Mouse (Mus musculus): Measurements from ENCODE around the gene Fam104a. TPM values are rescaled to one million over a fixed set of nuclear protein-coding genes. Genes with fewer than 3 reads are reported as not detected.

Fam104a gene
- polyA plus RNA-seq, 1 experiment from 2014 or later: 42.3 TPM

DNA sequence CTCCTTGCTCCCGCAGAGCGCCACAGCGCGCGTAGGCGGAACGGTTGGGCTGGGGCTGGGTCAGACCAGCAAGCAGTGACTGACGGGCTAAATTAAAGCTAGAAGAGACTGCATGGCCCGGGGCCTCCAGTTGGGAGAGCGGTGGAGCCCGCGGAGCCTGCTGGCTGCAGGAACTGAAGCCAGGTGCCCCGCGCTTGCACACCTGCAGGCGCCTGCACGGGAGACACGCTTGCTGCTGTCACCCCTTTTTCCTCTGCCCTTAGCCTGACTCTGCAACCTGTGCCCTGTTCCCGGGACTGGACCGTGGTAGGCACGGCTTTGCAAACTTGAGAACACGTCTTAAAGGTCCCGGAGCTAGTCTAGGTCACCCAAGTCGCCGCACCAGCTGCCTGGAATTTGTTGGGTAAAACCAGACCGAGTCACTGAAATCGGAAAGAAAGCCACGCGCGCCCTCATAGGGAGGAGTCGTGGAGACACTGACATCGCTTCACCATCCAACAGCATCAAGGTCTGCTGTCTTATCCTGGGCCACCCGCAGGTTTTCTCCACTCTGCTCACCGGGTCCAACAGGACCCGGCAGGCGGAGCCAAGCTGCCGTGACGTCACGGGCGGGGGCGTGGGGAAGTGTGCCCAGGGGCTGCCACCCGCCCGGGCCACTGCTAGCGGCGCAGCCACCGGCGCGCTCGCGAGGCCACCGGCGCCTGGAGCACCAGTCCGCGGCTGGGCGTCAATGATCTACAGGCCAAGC is 65.1 kb downstream of the Fam104a start, which contains the start of gene Sstr2:
Gene Sstr2, plus strand, starts transcription at position 671 of the 748 bp plus-strand sequence.
- Histone ChIP-seq H3K9me3 (ENCODE audit: control insufficient read depth, low read length) (no peaks in the 10 kb centered on the region), H3K4me2 (replicated peaks) (peak within 1 kb of the TSS; percentile 77), H3K27ac (peak within 1 kb of the TSS; percentile 21), H3K4me3 (replicated peaks; ENCODE audit: low read length) (peak within 1 kb of the TSS; percentile 52), H3K27me3 (ENCODE audit: control insufficient read depth, insufficient read depth, low read length) (peaks cover 4% of the 10 kb centered on the region; the same call in 1 of the 2 replicates), H3K36me3 (replicated peaks; ENCODE audit: control insufficient read depth, insufficient read depth) (no peaks in the 10 kb centered on the region), H3K9ac (peak within 1 kb of the TSS; percentile 69), H3K4me1 (replicated peaks; ENCODE audit: control insufficient read depth, insufficient read depth, low read length) (peaks cover 25% of the 10 kb centered on the region; the same call in 1 of the 2 replicates)
- DNase-seq (ENCODE audit: low spot score): peak; percentile 82
- WGBS: under 1% methylated on average over 52 of the region's 54 CpGs
- ATAC-seq (ENCODE audit: low FRiP score): peak; percentile 82

DNA sequence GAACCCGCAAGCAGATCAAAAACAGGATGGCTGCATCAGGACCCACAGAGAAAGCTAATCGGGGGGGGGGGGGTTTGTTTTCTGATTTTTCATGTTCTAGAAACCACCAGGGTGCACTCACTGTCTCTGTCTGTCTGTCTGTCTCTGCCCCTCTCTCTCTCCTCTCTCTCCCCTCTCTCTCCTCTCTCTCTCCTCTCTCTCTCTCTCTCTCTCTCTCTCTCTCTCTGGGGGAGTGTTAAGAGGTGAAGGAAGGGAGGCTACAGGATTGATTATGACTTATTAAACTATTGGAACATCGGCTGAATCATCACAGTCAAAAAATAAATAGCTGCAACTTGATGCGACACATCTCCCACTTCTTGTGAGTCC is 65.7 kb downstream of the Fam104a start:
- Histone ChIP-seq H3K9me3 (ENCODE audit: control insufficient read depth, low read length) (no peaks in the 10 kb centered on the region), H3K36me3 (replicated peaks; ENCODE audit: control insufficient read depth, insufficient read depth) (no peaks in the 10 kb centered on the region), H3K4me1 (replicated peaks; ENCODE audit: control insufficient read depth, insufficient read depth, low read length) (peaks cover 25% of the 10 kb centered on the region; the same call in 1 of the 2 replicates), H3K27me3 (ENCODE audit: control insufficient read depth, insufficient read depth, low read length) (peaks cover 4% of the 10 kb centered on the region; the same call in 1 of the 2 replicates), H3K27ac (no peak overlapping the region), H3K4me2 (replicated peaks) (peak overlapping the region; percentile 77), H3K4me3 (replicated peaks; ENCODE audit: low read length) (peak overlapping the region; percentile 52), H3K9ac (peak overlapping the region; percentile 69; the same call in 1 of the 2 replicates)
- WGBS: 25% methylated on average over 4 of the region's 4 CpGs
- no peak for ATAC-seq (ENCODE audit: low FRiP score)
- no peak for DNase-seq (ENCODE audit: low spot score)

DNA sequence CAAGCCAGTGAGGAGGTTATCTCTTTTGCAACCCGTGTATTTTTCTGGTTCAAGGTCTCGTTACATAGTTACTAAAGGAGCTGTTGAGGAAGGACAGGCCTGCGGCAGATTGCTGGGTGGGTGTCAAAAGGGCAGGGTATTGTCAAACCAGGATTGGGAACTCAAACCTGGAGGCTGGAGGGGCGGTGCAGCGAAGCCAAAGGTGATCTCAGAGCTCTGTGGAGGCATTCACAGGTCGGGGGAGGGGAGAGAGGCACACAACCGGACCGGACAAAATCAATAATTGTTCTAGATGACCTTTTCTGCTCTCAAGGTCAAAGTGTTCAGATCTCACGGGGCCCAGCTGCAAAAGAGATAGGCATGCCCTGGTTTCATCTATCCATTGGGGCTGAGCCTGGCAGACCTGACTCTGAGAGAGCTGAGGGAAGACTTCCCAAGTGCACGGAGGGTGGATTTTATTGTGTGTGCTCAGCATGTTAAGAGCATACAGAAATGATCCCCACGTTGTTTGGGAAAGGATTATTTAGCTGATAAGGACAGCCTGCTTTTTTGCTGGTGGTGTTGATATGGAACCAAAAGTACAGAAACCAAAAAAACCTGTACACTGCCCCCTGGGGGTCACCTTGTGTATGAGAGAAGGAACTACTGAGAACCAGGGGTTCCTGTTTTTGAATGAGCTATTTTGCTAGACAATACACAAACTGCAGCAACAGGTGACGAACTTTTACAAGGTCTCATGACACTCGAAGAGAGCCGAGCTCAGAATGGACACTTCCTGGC is 66.6 kb downstream of the Fam104a start:
- H3K27ac ChIP-seq: no peak overlapping the region
- WGBS: 32% methylated on average over 14 of the region's 14 CpGs
- no peaks in the 10 kb centered on the region for H3K9me3 ChIP-seq (ENCODE audit: control insufficient read depth, low read length)
- H3K27me3 ChIP-seq (ENCODE audit: control insufficient read depth, insufficient read depth, low read length): peaks cover 4% of the 10 kb centered on the region; the same call in 1 of the 2 replicates
- peak; percentile 83 for DNase-seq (ENCODE audit: low spot score)
- no peaks in the 10 kb centered on the region for H3K36me3 ChIP-seq (replicated peaks; ENCODE audit: control insufficient read depth, insufficient read depth)
- peaks cover 25% of the 10 kb centered on the region; the same call in 1 of the 2 replicates for H3K4me1 ChIP-seq (replicated peaks; ENCODE audit: control insufficient read depth, insufficient read depth, low read length)
- no peak overlapping the region for H3K9ac ChIP-seq
- peak overlapping the region; percentile 77; the same call in 1 of the 2 replicates for H3K4me2 ChIP-seq (replicated peaks)
- no peak overlapping the region for H3K4me3 ChIP-seq (replicated peaks; ENCODE audit: low read length)
- no peak for ATAC-seq (ENCODE audit: low FRiP score)

DNA sequence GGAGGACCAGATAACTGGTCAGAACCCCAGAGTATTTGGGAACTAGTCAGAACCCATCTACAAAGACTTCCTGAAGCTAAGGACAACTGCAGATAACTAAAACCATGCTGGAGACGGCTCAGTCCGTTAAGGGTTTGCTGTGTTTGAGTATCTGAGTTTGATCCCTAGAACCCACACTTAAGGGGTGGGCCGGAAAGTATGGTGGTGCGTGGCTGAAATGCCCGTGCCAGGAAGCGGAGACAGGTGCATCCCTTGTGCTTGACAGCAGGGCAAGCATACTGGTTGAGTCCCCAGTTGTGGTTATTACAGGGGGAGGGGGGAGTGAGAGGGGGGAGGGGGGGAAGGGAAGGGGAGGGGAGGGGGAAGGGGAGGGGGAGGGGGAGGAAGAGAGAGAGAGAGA is 69.5 kb downstream of the Fam104a start:
- H3K27ac ChIP-seq: no peak overlapping the region
- peaks cover 4% of the 10 kb centered on the region; the same call in 1 of the 2 replicates for H3K27me3 ChIP-seq (ENCODE audit: control insufficient read depth, insufficient read depth, low read length)
- peaks cover 12% of the 10 kb centered on the region; the same call in 1 of the 2 replicates for H3K4me1 ChIP-seq (replicated peaks; ENCODE audit: control insufficient read depth, insufficient read depth, low read length)
- ATAC-seq (ENCODE audit: low FRiP score) (no peak), DNase-seq (ENCODE audit: low spot score) (no peak)
- H3K4me3 ChIP-seq (replicated peaks; ENCODE audit: low read length): no peak overlapping the region
- no peaks in the 10 kb centered on the region for H3K36me3 ChIP-seq (replicated peaks; ENCODE audit: control insufficient read depth, insufficient read depth)
- H3K4me2 ChIP-seq (replicated peaks): no peak overlapping the region
- 83% methylated on average over 6 of the region's 6 CpGs for WGBS
- no peak overlapping the region for H3K9ac ChIP-seq
- H3K9me3 ChIP-seq (ENCODE audit: control insufficient read depth, low read length): no peaks in the 10 kb centered on the region

DNA sequence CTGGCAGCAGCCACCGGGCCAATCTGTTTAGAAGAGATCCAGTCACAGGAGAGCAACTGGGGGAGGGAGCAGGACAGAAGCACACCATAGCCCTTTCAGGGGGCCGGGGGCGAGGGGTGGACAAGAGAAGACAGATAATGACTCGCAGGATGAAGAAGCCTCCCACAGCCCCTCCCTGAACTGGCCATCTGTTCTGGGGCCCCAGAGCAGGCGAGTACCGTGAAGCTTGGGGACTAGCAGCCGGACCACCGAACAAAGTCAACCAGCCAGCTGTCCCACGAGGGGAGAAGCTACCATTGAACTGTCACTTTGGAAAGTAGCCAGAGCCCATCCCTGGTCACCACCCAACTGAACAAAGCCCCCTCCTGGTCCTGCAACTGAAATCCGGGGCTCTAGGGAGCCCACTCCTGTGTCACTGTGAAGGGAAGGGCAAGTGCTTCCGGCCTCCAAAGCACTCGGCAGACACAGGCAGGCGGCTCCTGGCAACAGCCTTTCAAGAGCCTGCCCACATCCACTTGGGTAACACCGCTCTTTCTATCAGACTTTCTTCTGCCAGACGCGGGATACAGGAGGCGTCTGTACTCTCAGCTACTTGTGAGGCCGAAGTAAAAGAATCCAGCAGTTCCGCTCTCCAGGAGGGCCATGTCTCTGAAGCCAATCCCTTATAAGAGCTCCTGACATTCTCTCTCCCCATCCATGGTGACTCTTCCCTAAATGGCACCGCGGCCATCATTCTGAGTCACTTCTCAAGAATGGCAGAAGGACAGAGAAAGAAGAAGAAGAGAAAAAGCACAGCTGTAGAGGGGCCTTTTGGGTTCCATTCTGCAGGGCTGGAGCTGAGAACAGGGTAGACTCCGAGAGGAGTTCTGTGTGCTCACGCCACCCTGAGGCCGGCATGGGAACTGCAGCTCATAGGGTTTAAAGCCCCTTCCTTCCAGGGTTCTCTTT is 72.0 kb downstream of the Fam104a start:
- WGBS: 7% methylated on average over 24 of the region's 24 CpGs
- no peak overlapping the region for H3K9ac ChIP-seq

More for the DNA sequence above, 72.0 kb downstream of the Fam104a start:
- Histone ChIP-seq H3K9me3 (ENCODE audit: control insufficient read depth, low read length) (no peaks in the 10 kb centered on the region), H3K27me3 (ENCODE audit: control insufficient read depth, insufficient read depth, low read length) (no peaks in the 10 kb centered on the region), H3K4me3 (replicated peaks; ENCODE audit: low read length) (no peak overlapping the region), H3K4me1 (replicated peaks; ENCODE audit: control insufficient read depth, insufficient read depth, low read length) (no peaks in the 10 kb centered on the region), H3K36me3 (replicated peaks; ENCODE audit: control insufficient read depth, insufficient read depth) (no peaks in the 10 kb centered on the region), H3K4me2 (replicated peaks) (peak overlapping the region; percentile 11; the same call in 1 of the 2 replicates), H3K27ac (peak overlapping the region; percentile 38)
- DNase-seq (ENCODE audit: low spot score) (peak; percentile 79), ATAC-seq (ENCODE audit: low FRiP score) (peak; percentile 76; the same call in 1 of the 2 replicates)

Other genes with a start within 250 kb of the Fam104a start
- gene Sstr2, start 64.8 kb downstream of the Fam104a start, polyA plus RNA-seq (2014; fragmentation: Nextera tagmentation; extraction: Ambion mirVana): 19.4 and 23.9 TPM in 2 replicates
- 38.0 and 41.9 TPM in 2 replicates for gene Cog1, start 35.0 kb downstream of the Fam104a start, polyA plus RNA-seq (2014; fragmentation: Nextera tagmentation; extraction: Ambion mirVana)
- 25.5 and 30.2 TPM in 2 replicates for gene Slc39a11, start 34.1 kb downstream of the Fam104a start, polyA plus RNA-seq (2014; fragmentation: Nextera tagmentation; extraction: Ambion mirVana)
- 22.2 and 24.2 TPM in 2 replicates for gene D11Wsu47e, start 257 bp upstream of the Fam104a start, polyA plus RNA-seq (2014; fragmentation: Nextera tagmentation; extraction: Ambion mirVana)
- 0.27 and 0.54 TPM in 2 replicates for gene Cpsf4l, start 25.9 kb upstream of the Fam104a start, polyA plus RNA-seq (2014; fragmentation: Nextera tagmentation; extraction: Ambion mirVana)
- 42.0 and 43.8 TPM in 2 replicates for gene Cdc42ep4, start 67.7 kb upstream of the Fam104a start, polyA plus RNA-seq (2014; fragmentation: Nextera tagmentation; extraction: Ambion mirVana)

Data from hindbrain, embryonic 14.5 days (tissue).